Mouse (Mus musculus): ENCODE measurements around the gene Myo5c. TPM values are rescaled to one million over a fixed set of nuclear protein-coding genes. Genes with fewer than 3 reads are reported as not detected.

Myo5c gene
- polyA plus RNA-seq, 1 experiment from 2014 or later: 38.3 TPM

GRCm38 (mm10) chr9:75285363-75285762, 53.5 kb downstream of the Myo5c start:
- WGBS: 77% methylated on average over 6 of the region's 6 CpGs
- no peak for ATAC-seq (ENCODE audit: low read depth)

GRCm38 (mm10) chr9:75287636-75288035, 55.8 kb downstream of the Myo5c start:
- Histone ChIP-seq H3K36me3 (ENCODE audit: control insufficient read depth, insufficient read depth, low read length) (peaks cover 9% of the 10 kb centered on the region), H3K9ac (ENCODE audit: low read length) (no peak overlapping the region), H3K27me3 (ENCODE audit: control insufficient read depth, insufficient read depth, low read depth, low read length) (no peaks in the 10 kb centered on the region), H3K4me2 (ENCODE audit: low read depth, low read length) (no peak overlapping the region), H3K4me3 (ENCODE audit: low read length) (no peak overlapping the region), H3K4me1 (replicated peaks; ENCODE audit: control insufficient read depth, insufficient read depth, low read length) (no peaks in the 10 kb centered on the region), H3K9me3 (ENCODE audit: control insufficient read depth, low read length) (no peaks in the 10 kb centered on the region), H3K27ac (ENCODE audit: low read length) (no peak overlapping the region)
- no peak for ATAC-seq (ENCODE audit: low read depth)
- WGBS: 47% methylated on average over 6 of the region's 6 CpGs

More at GRCm38 (mm10) chr9:75285363-75285762, 53.5 kb downstream of the Myo5c start:
- no peak overlapping the region for H3K27ac ChIP-seq (ENCODE audit: low read length)
- H3K4me1 ChIP-seq (replicated peaks; ENCODE audit: control insufficient read depth, insufficient read depth, low read length): no peaks in the 10 kb centered on the region
- no peak overlapping the region for H3K9ac ChIP-seq (ENCODE audit: low read length)
- no peaks in the 10 kb centered on the region for H3K9me3 ChIP-seq (ENCODE audit: control insufficient read depth, low read length)
- H3K27me3 ChIP-seq (ENCODE audit: control insufficient read depth, insufficient read depth, low read depth, low read length): no peaks in the 10 kb centered on the region
- H3K4me3 ChIP-seq (ENCODE audit: low read length): no peak overlapping the region
- no peak overlapping the region for H3K4me2 ChIP-seq (ENCODE audit: low read depth, low read length)
- peaks cover 9% of the 10 kb centered on the region for H3K36me3 ChIP-seq (ENCODE audit: control insufficient read depth, insufficient read depth, low read length)

GRCm38 (mm10) chr9:75289545-75289944, 57.7 kb downstream of the Myo5c start:
- ATAC-seq (ENCODE audit: low read depth): no peak
- Histone ChIP-seq H3K27ac (ENCODE audit: low read length) (no peak overlapping the region), H3K9ac (ENCODE audit: low read length) (no peak overlapping the region), H3K4me3 (ENCODE audit: low read length) (no peak overlapping the region), H3K27me3 (ENCODE audit: control insufficient read depth, insufficient read depth, low read depth, low read length) (no peaks in the 10 kb centered on the region), H3K4me2 (ENCODE audit: low read depth, low read length) (no peak overlapping the region), H3K9me3 (ENCODE audit: control insufficient read depth, low read length) (no peaks in the 10 kb centered on the region), H3K36me3 (ENCODE audit: control insufficient read depth, insufficient read depth, low read length) (peaks cover 8% of the 10 kb centered on the region), H3K4me1 (replicated peaks; ENCODE audit: control insufficient read depth, insufficient read depth, low read length) (no peaks in the 10 kb centered on the region)
- 41% methylated on average over 4 of the region's 4 CpGs for WGBS

GRCm38 (mm10) chr9:75299342-75299741, 67.5 kb downstream of the Myo5c start:
- Histone ChIP-seq H3K9ac (ENCODE audit: low read length) (no peak overlapping the region), H3K9me3 (ENCODE audit: control insufficient read depth, low read length) (no peaks in the 10 kb centered on the region), H3K4me1 (replicated peaks; ENCODE audit: control insufficient read depth, insufficient read depth, low read length) (no peaks in the 10 kb centered on the region), H3K4me2 (ENCODE audit: low read depth, low read length) (no peak overlapping the region), H3K36me3 (ENCODE audit: control insufficient read depth, insufficient read depth, low read length) (0 out of 2 replicates have a peak, but pooled peaks cover 2% of the 10 kb centered on the region), H3K27ac (ENCODE audit: low read length) (no peak overlapping the region), H3K4me3 (ENCODE audit: low read length) (no peak overlapping the region), H3K27me3 (ENCODE audit: control insufficient read depth, insufficient read depth, low read depth, low read length) (no peaks in the 10 kb centered on the region)
- no peak for ATAC-seq (ENCODE audit: low read depth)
- WGBS: 82% methylated on average over 2 of the region's 2 CpGs

GRCm38 (mm10) chr9:75303033-75303432, 71.2 kb downstream of the Myo5c start:
- no peak overlapping the region for H3K4me3 ChIP-seq (ENCODE audit: low read length)
- no peaks in the 10 kb centered on the region for H3K4me1 ChIP-seq (replicated peaks; ENCODE audit: control insufficient read depth, insufficient read depth, low read length)
- no peak for ATAC-seq (ENCODE audit: low read depth)
- no peaks in the 10 kb centered on the region for H3K36me3 ChIP-seq (ENCODE audit: control insufficient read depth, insufficient read depth, low read length)
- 73% methylated on average over 2 of the region's 2 CpGs for WGBS
- no peak overlapping the region for H3K9ac ChIP-seq (ENCODE audit: low read length)
- no peaks in the 10 kb centered on the region for H3K9me3 ChIP-seq (ENCODE audit: control insufficient read depth, low read length)
- no peaks in the 10 kb centered on the region for H3K27me3 ChIP-seq (ENCODE audit: control insufficient read depth, insufficient read depth, low read depth, low read length)
- H3K4me2 ChIP-seq (ENCODE audit: low read depth, low read length): no peak overlapping the region
- H3K27ac ChIP-seq (ENCODE audit: low read length): no peak overlapping the region

- 40% methylated on average over 16 of the region's 16 CpGs for WGBS
- no peak for ATAC-seq (ENCODE audit: low read depth)
- Histone ChIP-seq H3K36me3 (ENCODE audit: control insufficient read depth, insufficient read depth, low read length) (no peaks in the 10 kb centered on the region), H3K4me2 (ENCODE audit: low read depth, low read length) (no peak overlapping the region), H3K9ac (ENCODE audit: low read length) (no peak overlapping the region), H3K4me1 (replicated peaks; ENCODE audit: control insufficient read depth, insufficient read depth, low read length) (no peaks in the 10 kb centered on the region), H3K27me3 (ENCODE audit: control insufficient read depth, insufficient read depth, low read depth, low read length) (no peaks in the 10 kb centered on the region), H3K27ac (ENCODE audit: low read length) (no peak overlapping the region), H3K4me3 (ENCODE audit: low read length) (no peak overlapping the region), H3K9me3 (ENCODE audit: control insufficient read depth, low read length) (no peaks in the 10 kb centered on the region)
These were observed 72.0 kb downstream of the Myo5c start for GRCm38 (mm10) chr9:75303701-75304261.

DNA sequence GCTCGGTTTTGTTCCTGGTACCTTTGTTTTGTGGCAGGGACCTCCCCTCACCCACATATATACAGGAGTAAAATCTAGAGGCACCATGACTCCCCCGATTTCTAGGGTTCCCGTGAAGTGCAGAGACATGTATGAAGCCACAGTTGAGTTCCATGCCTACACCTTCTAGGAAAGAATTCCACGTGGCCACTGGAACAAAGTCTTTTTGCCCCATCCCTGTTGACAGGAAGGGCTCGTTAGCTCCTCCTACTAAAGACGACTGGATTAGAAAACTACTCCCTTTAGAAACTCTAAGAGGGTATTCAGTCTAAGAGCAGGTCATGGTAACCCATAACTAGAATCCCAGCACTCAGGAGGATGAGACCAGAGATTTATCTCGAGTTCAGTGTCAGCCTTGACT, 72.5 kb downstream of the Myo5c start:
- Histone ChIP-seq H3K27me3 (ENCODE audit: control insufficient read depth, insufficient read depth, low read depth, low read length) (no peaks in the 10 kb centered on the region), H3K9me3 (ENCODE audit: control insufficient read depth, low read length) (no peaks in the 10 kb centered on the region), H3K9ac (ENCODE audit: low read length) (no peak overlapping the region), H3K27ac (ENCODE audit: low read length) (no peak overlapping the region), H3K4me2 (ENCODE audit: low read depth, low read length) (no peak overlapping the region), H3K4me3 (ENCODE audit: low read length) (no peak overlapping the region), H3K36me3 (ENCODE audit: control insufficient read depth, insufficient read depth, low read length) (no peaks in the 10 kb centered on the region), H3K4me1 (replicated peaks; ENCODE audit: control insufficient read depth, insufficient read depth, low read length) (no peaks in the 10 kb centered on the region)
- no peak for ATAC-seq (ENCODE audit: low read depth)
- WGBS: 38% methylated on average over 7 of the region's 7 CpGs

- H3K27me3 ChIP-seq (ENCODE audit: control insufficient read depth, insufficient read depth, low read depth, low read length): no peaks in the 10 kb centered on the region
- no peak within 1 kb of the TSS for H3K4me3 ChIP-seq (ENCODE audit: low read length)
- no peaks in the 10 kb centered on the region for H3K36me3 ChIP-seq (ENCODE audit: control insufficient read depth, insufficient read depth, low read length)
- no peaks in the 10 kb centered on the region for H3K9me3 ChIP-seq (ENCODE audit: control insufficient read depth, low read length)
- WGBS: 78% methylated on average over 11 of the region's 11 CpGs
- no peak within 1 kb of the TSS for H3K27ac ChIP-seq (ENCODE audit: low read length)
- no peaks in the 10 kb centered on the region for H3K4me1 ChIP-seq (replicated peaks; ENCODE audit: control insufficient read depth, insufficient read depth, low read length)
- H3K9ac ChIP-seq (ENCODE audit: low read length): no peak within 1 kb of the TSS
- H3K4me2 ChIP-seq (ENCODE audit: low read depth, low read length): no peak within 1 kb of the TSS
- no peak for ATAC-seq (ENCODE audit: low read depth)
These were observed 74.5 kb downstream of the Myo5c start, which contains the start of gene Gnb5 for GRCm38 (mm10) chr9:75306126-75306898. Gene Gnb5, plus strand, starts transcription at chr9:75306288.

- no peaks in the 10 kb centered on the region for H3K4me1 ChIP-seq (replicated peaks; ENCODE audit: control insufficient read depth, insufficient read depth, low read length)
- H3K27me3 ChIP-seq (ENCODE audit: control insufficient read depth, insufficient read depth, low read depth, low read length): no peaks in the 10 kb centered on the region
- 89% methylated on average over 5 of the region's 5 CpGs for WGBS
- no peaks in the 10 kb centered on the region for H3K9me3 ChIP-seq (ENCODE audit: control insufficient read depth, low read length)
- H3K4me2 ChIP-seq (ENCODE audit: low read depth, low read length): no peak overlapping the region
- H3K36me3 ChIP-seq (ENCODE audit: control insufficient read depth, insufficient read depth, low read length): no peaks in the 10 kb centered on the region
- no peak for ATAC-seq (ENCODE audit: low read depth)
- H3K4me3 ChIP-seq (ENCODE audit: low read length): no peak overlapping the region
- H3K9ac ChIP-seq (ENCODE audit: low read length): no peak overlapping the region
- no peak overlapping the region for H3K27ac ChIP-seq (ENCODE audit: low read length)
These were observed 75.2 kb downstream of the Myo5c start for GRCm38 (mm10) chr9:75307015-75307414.

Data from lung, embryonic 16.5 days (tissue).